Mouse (Mus musculus): Measurements from ENCODE around the gene C1ql4.

DNA sequence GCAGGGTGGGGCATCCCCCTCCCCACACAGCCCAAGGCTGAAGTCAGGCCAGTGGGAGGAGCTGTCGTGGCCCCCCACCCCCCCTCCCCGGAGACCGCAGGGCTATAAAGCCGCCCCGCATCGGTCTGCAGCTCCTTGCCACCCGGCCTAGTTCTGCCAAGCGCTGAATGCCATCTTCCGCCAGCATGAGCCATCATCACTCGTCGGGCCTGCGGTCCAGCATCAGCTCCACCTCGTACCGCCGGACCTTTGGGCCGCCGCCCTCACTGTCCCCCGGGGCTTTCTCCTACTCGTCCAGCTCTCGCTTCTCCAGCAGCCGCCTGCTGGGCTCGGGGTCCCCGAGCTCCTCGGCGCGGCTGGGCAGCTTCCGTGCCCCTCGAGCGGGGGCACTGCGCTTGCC, 32.6 kb downstream of the C1ql4 start, which contains the start of gene Prph:
- TF ChIP-seq CTCF (IDR thresholded peaks at IDR 0.05; ENCODE audit: control insufficient read depth, insufficient read depth, insufficient read length) (no peak), MYOD1 (IDR thresholded peaks at IDR 0.05; ENCODE audit: control insufficient read depth, insufficient read length, low read depth) (no peak), USF1 (IDR thresholded peaks at IDR 0.05; ENCODE audit: low read depth) (no peak), MAX (IDR thresholded peaks at IDR 0.05) (no peak), CEBPB (IDR thresholded peaks at IDR 0.05; ENCODE audit: low read depth) (no peak), MYOG (IDR thresholded peaks at IDR 0.05; ENCODE audit: control insufficient read depth, extremely low read depth, insufficient read length) (no peak), FOSL1 (IDR thresholded peaks at IDR 0.05; ENCODE audit: insufficient read depth, low read length, poor library complexity, severe bottlenecking) (no peak)

All from C2C12 (cell line).